Comparison of ENCODE assay signal across 9 mouse cellular contexts in genomic region chr5:73937799-73938198, GRCm38 (mm10).
A peak's percentile ranks its signal among the peaks of the same experiment; 100 is the strongest.
DNase-seq lines count a peak whose midpoint lies in the region; ATAC-seq and TF ChIP-seq lines count a peak whose summit lies in the region.
"Had no signal": no experiment of that assay in that cellular context is flagged by ENCODE, and none has a peak within 500 bp of the region (broad histone marks: within the 10 kb centered on the region; RNA-seq: fewer than 3 reads in every experiment).

No protein-coding gene starts in this region.

- DNase-seq in kidney, adult 18-20 months = peak; percentile 43
- DNase-seq in CH12.LX (ENCODE audit: extremely low read depth) = peak; percentile 46
- DNase-seq in adrenal gland, adult 8-10 months = peak; percentile 14
- peak; percentile 69 for DNase-seq in embryo, embryonic 10 days (ENCODE audit: low spot score)
- peak; percentile 25 to 39 for DNase-seq in lung, adult 18-20 months
- DNase-seq in yolk sac, embryonic 10.5 days (ENCODE audit: low spot score) = peak; percentile 12
- DNase-seq in hindbrain, embryonic 14.5 days (ENCODE audit: low spot score) = no peak

- H3K27me3 ChIP-seq in kidney, embryonic 16.5 days (ENCODE audit: insufficient read depth, low read length) = no peaks in the 10 kb centered on the region
- H3K27me3 ChIP-seq in CH12.LX (replicated peaks) = no peaks in the 10 kb centered on the region
- H3K27me3 ChIP-seq in hindbrain, embryonic 14.5 days (ENCODE audit: control insufficient read depth, insufficient read depth, low read length) = no peaks in the 10 kb centered on the region
- H3K27me3 ChIP-seq: lung, embryonic 15.5 days had no signal

- H3K79me2 ChIP-seq in CH12.LX (replicated peaks; ENCODE audit: control insufficient read depth, extremely low read depth, insufficient read depth, poor library complexity, severe bottlenecking) = no peaks in the 10 kb centered on the region

- no peak overlapping the region for H3K4me3 ChIP-seq in kidney, embryonic 16.5 days (ENCODE audit: low read length)
- H3K4me3 ChIP-seq in CH12.LX (replicated peaks in 1 of 3; ENCODE audit: low read depth in 2 of 3, low read length in 2 of 3, poor library complexity in 1 of 3) = no peak overlapping the region
- H3K4me3 ChIP-seq in hindbrain, embryonic 14.5 days (replicated peaks; ENCODE audit: low read length) = no peak overlapping the region
- H3K4me3 ChIP-seq: lung, embryonic 15.5 days had no signal

- dilution Hi-C loops in CH12.LX (cut with MboI; ENCODE audit: extremely low pct_ligation_motif_present, extremely low pct_unique_long_range_greater_than_20kb, low sequenced_read_pairs) = no loop called here

- H3K4me1 ChIP-seq in kidney, embryonic 16.5 days (ENCODE audit: insufficient read depth, low read length) = no peaks in the 10 kb centered on the region
- no peaks in the 10 kb centered on the region for H3K4me1 ChIP-seq in CH12.LX (ENCODE audit: control insufficient read depth in 1 of 2, insufficient read depth in 2 of 2)
- peaks cover 4% of the 10 kb centered on the region; the same call in 1 of the 2 replicates for H3K4me1 ChIP-seq in hindbrain, embryonic 14.5 days (replicated peaks; ENCODE audit: control insufficient read depth, insufficient read depth, low read length)
- H3K4me1 ChIP-seq: lung, embryonic 15.5 days had no signal

- no peak for TF ChIP-seq EP300 in CH12.LX (IDR thresholded peaks at IDR 0.05; ENCODE audit: low read length)

- TF ChIP-seq CTCF in CH12.LX (conservative IDR thresholded peaks at IDR 0.05 in 1 of 2, IDR thresholded peaks at IDR 0.05 in 1 of 2; ENCODE audit: low read depth in 2 of 2, low read length in 2 of 2) = peak; percentile 81 to 91

- H3K27ac ChIP-seq in kidney, embryonic 16.5 days (ENCODE audit: low read length) = no peak overlapping the region
- no peak overlapping the region for H3K27ac ChIP-seq in CH12.LX (ENCODE audit: insufficient read depth, low read depth)
- no peak overlapping the region for H3K27ac ChIP-seq in hindbrain, embryonic 14.5 days
- H3K27ac ChIP-seq: lung, embryonic 15.5 days had no signal

- no peaks in the 10 kb centered on the region for H3K36me3 ChIP-seq in kidney, embryonic 16.5 days (ENCODE audit: insufficient read depth, low read length)
- H3K36me3 ChIP-seq in CH12.LX (replicated peaks in 1 of 2; ENCODE audit: control insufficient read depth in 1 of 2, insufficient read depth in 1 of 2, low read length in 1 of 2) = no peaks in the 10 kb centered on the region
- H3K36me3 ChIP-seq in hindbrain, embryonic 14.5 days (replicated peaks; ENCODE audit: control insufficient read depth, insufficient read depth) = no peaks in the 10 kb centered on the region
- H3K36me3 ChIP-seq: lung, embryonic 15.5 days had no signal

- TF ChIP-seq POLR2A in CH12.LX (IDR thresholded peaks at IDR 0.05; ENCODE audit: low read depth, low read length) = no peak

- H3K4me2 ChIP-seq in kidney, embryonic 16.5 days (replicated peaks; ENCODE audit: low read depth, low read length) = no peak overlapping the region
- no peak overlapping the region for H3K4me2 ChIP-seq in CH12.LX (ENCODE audit: insufficient read depth, low read depth, poor library complexity, severe bottlenecking)
- no peak overlapping the region for H3K4me2 ChIP-seq in hindbrain, embryonic 14.5 days (replicated peaks)
- H3K4me2 ChIP-seq: lung, embryonic 15.5 days had no signal

- in situ Hi-C loops in CH12.LX (cut with MboI; ENCODE audit: low pct_ligation_motif_present, low pct_unique_long_range_greater_than_20kb, low sequenced_read_pairs) = loop anchor here (10.0 kb wide), 1 partner anchor 347 kb away; no protein-coding TSS in a partner anchor

- no peak overlapping the region for H3K9ac ChIP-seq in kidney, embryonic 16.5 days (replicated peaks; ENCODE audit: low read length)
- no peak overlapping the region for H3K9ac ChIP-seq in CH12.LX (ENCODE audit: insufficient read depth, low read depth)
- no peak overlapping the region for H3K9ac ChIP-seq in hindbrain, embryonic 14.5 days
- H3K9ac ChIP-seq: lung, embryonic 15.5 days had no signal

- no peaks in the 10 kb centered on the region for H3K9me3 ChIP-seq in kidney, embryonic 16.5 days (ENCODE audit: low read length)
- H3K9me3 ChIP-seq in CH12.LX (replicated peaks; ENCODE audit: low read length) = no peaks in the 10 kb centered on the region
- H3K9me3 ChIP-seq in hindbrain, embryonic 14.5 days (ENCODE audit: control insufficient read depth, low read length) = no peaks in the 10 kb centered on the region
- H3K9me3 ChIP-seq: lung, embryonic 15.5 days had no signal

- ATAC-seq in kidney, embryonic 16.5 days (ENCODE audit: low FRiP score, low TSS enrichment) = no peak
- no peak for ATAC-seq in hindbrain, embryonic 14.5 days (ENCODE audit: low FRiP score)

- peak; percentile 87 for TF ChIP-seq RAD21 in CH12.LX (IDR thresholded peaks at IDR 0.05; ENCODE audit: low read depth, low read length)

- WGBS in kidney, embryonic 16.5 days = 63% methylated on average over 2 of the region's 2 CpGs
- 48% methylated on average over 2 of the region's 2 CpGs for WGBS in hindbrain, embryonic 14.5 days

TF ChIP-seq in CH12.LX, 34 proteins besides CTCF, POLR2A, EP300 and RAD21:
- TF ChIP-seq KAT2A (IDR thresholded peaks at IDR 0.05; ENCODE audit: insufficient replicate concordance, low read length) = no peak
- TF ChIP-seq MAZ (IDR thresholded peaks at IDR 0.05; ENCODE audit: low read depth, low read length) = no peak
- peak; percentile 51; the same call in 1 of the 2 replicates for TF ChIP-seq ZNF384 (IDR thresholded peaks at IDR 0.05; ENCODE audit: low read depth, low read length)
- TF ChIP-seq POLR2AphosphoS2 (IDR thresholded peaks at IDR 0.05; ENCODE audit: low read depth, low read length) = no peak
- 0 out of 2 replicates have a peak, but pooled peaks have one; percentile 17 for TF ChIP-seq TCF12 (IDR thresholded peaks at IDR 0.05; ENCODE audit: low read depth, low read length)
- TF ChIP-seq SMC3 (IDR thresholded peaks at IDR 0.05; ENCODE audit: low read depth, low read length) = peak; percentile 85
- TF ChIP-seq SIN3A (IDR thresholded peaks at IDR 0.05; ENCODE audit: low read length) = no peak
- no peak for TF ChIP-seq MYC (IDR thresholded peaks at IDR 0.05; ENCODE audit: low read depth, low read length)
- no peak for TF ChIP-seq IRF4 (IDR thresholded peaks at IDR 0.05; ENCODE audit: low read depth, low read length)
- TF ChIP-seq CHD2 (IDR thresholded peaks at IDR 0.05; ENCODE audit: low read length) = no peak
- no peak for TF ChIP-seq RCOR1 (conservative IDR thresholded peaks at IDR 0.05; ENCODE audit: low read depth, low read length)
- no peak for TF ChIP-seq ZKSCAN1 (IDR thresholded peaks at IDR 0.05; ENCODE audit: borderline replicate concordance, low read depth, low read length)
- peak; percentile 36; the same call in 1 of the 2 replicates for TF ChIP-seq ZC3H11A (IDR thresholded peaks at IDR 0.05; ENCODE audit: low read depth, low read length)
